Mouse (Mus musculus) testis, adult 10 weeks (tissue): ENCODE results near the gene Olfr1023. TPM values are rescaled to one million over a fixed set of nuclear protein-coding genes. Genes with fewer than 3 reads are reported as not detected.

Experiments used
- polyA plus RNA-seq: library from polyadenylated mRNA; stranded (reverse); fragments of 350-450 nt; fragmentation: Illumina TruSeq; extraction: RNeasy Lipid Tissue Mini Kit (QIAGEN cat#74804); gene quantifications from one replicate; pipeline ENCODE4 v1.2.3, GENCODE M21; 2014; ENCODE audit warnings: low read depth, low replicate concordance

The Olfr1023 gene
- not detected for polyA plus RNA-seq

GRCm38 (mm10) chr2:85885340-85885739, at the start of gene Olfr1023:
Gene Olfr1023 (plus strand): TSS chr2:85885640.

GRCm38 (mm10) chr2:85845383-85845782, 40.1 kb upstream of the Olfr1023 start, which contains the start of gene Olfr1019:
Gene Olfr1019 (minus strand): TSS chr2:85845483.

GRCm38 (mm10) chr2:85846730-85847129, 38.7 kb upstream of the Olfr1023 start, which contains the start of gene Olfr1020:
Gene Olfr1020 (plus strand): TSS chr2:85847030.

GRCm38 (mm10) chr2:85868294-85868693, 17.1 kb upstream of the Olfr1023 start, which contains the start of gene Olfr1022:
Gene Olfr1022 (plus strand): TSS chr2:85868594.

GRCm38 (mm10) chr2:85904952-85905351, 19.5 kb downstream of the Olfr1023 start, which contains the start of gene Olfr1024:
Gene Olfr1024 (minus strand): TSS chr2:85905052.

GRCm38 (mm10) chr2:85914893-85915292, 29.5 kb downstream of the Olfr1023 start, which contains the start of gene Olfr1025-ps1:
Gene Olfr1025-ps1 (plus strand): TSS chr2:85915193.

GRCm38 (mm10) chr2:85921258-85921657, 35.8 kb downstream of the Olfr1023 start, which contains the start of gene Olfr1026:
Gene Olfr1026 (plus strand): TSS chr2:85921558.

Other genes starting within 250 kb of the Olfr1023 start
- gene Olfr1002, start 234.9 kb upstream of the Olfr1023 start, polyA plus RNA-seq, result not detected
- not detected for gene Olfr154, start 221.2 kb upstream of the Olfr1023 start, polyA plus RNA-seq
- gene Olfr1006, start 206.9 kb upstream of the Olfr1023 start, polyA plus RNA-seq, result not detected
- not detected for gene Olfr1008, start 196.2 kb upstream of the Olfr1023 start, polyA plus RNA-seq
- not detected for gene Olfr1009, start 170.2 kb upstream of the Olfr1023 start, polyA plus RNA-seq
- not detected for gene Olfr1012, start 122.9 kb upstream of the Olfr1023 start, polyA plus RNA-seq
- 0.07 TPM for gene Olfr1013, start 118.5 kb upstream of the Olfr1023 start, polyA plus RNA-seq
- gene Olfr1014, start 112.9 kb upstream of the Olfr1023 start, polyA plus RNA-seq, result not detected
- gene Olfr1015, start 103.6 kb upstream of the Olfr1023 start, polyA plus RNA-seq, result not detected
- not detected for gene Olfr1016, start 83.1 kb upstream of the Olfr1023 start, polyA plus RNA-seq
- gene Olfr1018, start 67.2 kb upstream of the Olfr1023 start, polyA plus RNA-seq, result not detected
- not detected for gene Olfr1019, start 40.2 kb upstream of the Olfr1023 start, polyA plus RNA-seq
- gene Olfr1020, start 38.6 kb upstream of the Olfr1023 start, polyA plus RNA-seq, result not detected
- not detected for gene Olfr1022, start 17.0 kb upstream of the Olfr1023 start, polyA plus RNA-seq
- not detected for gene Olfr1024, start 19.4 kb downstream of the Olfr1023 start, polyA plus RNA-seq
- gene Olfr1025-ps1, start 29.6 kb downstream of the Olfr1023 start, polyA plus RNA-seq, result not detected
- not detected for gene Olfr1026, start 35.9 kb downstream of the Olfr1023 start, polyA plus RNA-seq
- not detected for gene Olfr1028, start 64.8 kb downstream of the Olfr1023 start, polyA plus RNA-seq
- 0.35 TPM for gene Olfr1029, start 88.3 kb downstream of the Olfr1023 start, polyA plus RNA-seq
- not detected for gene Olfr1030, start 93.6 kb downstream of the Olfr1023 start, polyA plus RNA-seq
- gene Olfr1031, start 104.7 kb downstream of the Olfr1023 start, polyA plus RNA-seq, result not detected
- gene Olfr1032, start 119.9 kb downstream of the Olfr1023 start, polyA plus RNA-seq, result not detected
- gene Olfr1033, start 135.0 kb downstream of the Olfr1023 start, polyA plus RNA-seq, result 1.5 TPM
- gene Olfr1034, start 160.2 kb downstream of the Olfr1023 start, polyA plus RNA-seq, result 0.11 TPM
- gene Olfr1036, start 188.4 kb downstream of the Olfr1023 start, polyA plus RNA-seq, result not detected
- gene Olfr1037, start 201.7 kb downstream of the Olfr1023 start, polyA plus RNA-seq, result 0.15 TPM